ENCODE assay signal across 8 mouse cellular contexts in the genomic region with DNA sequence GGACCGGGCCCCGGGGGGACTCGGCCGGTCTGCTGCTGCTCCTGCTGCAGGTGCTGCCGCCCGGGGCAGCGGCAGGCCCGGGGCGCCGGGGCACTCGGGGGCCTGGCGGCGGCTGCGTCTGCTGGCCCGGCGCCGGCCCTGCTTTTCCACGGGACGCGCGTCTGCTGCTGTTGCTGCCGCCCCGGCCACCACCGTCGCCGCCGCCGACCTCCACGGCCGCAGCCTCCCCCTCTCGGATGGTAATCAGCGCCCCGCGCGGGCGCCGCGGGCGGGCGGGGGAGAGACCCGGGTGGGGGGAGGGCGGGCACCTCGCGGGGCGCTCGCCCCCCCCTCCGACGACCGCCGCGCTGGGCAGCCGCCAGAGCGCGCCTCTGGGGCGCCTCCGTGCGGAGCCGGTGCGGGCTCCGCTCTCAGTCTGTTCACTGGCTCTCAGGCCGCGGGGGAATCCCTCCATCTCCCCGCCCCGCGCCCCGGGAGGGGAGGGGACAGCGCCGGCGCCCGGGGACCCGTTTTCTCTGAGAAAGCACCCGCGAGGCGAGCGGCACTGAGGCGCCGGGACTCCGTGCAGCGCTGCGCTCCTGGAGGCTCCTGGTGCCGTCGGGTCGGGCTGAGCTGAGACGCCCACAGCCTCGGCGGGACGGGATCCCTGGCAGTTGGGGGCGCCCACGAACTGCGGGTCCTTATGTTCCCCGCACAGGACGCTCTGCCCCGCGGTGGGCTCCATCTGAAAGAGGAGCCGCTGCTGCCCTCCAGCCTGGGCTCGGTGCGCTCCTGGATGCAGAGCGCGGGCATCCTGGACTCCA. TPM values are rescaled to one million over a fixed set of nuclear protein-coding genes. Genes with fewer than 3 reads are reported as not detected.
DNase-seq lines count a peak whose midpoint lies in the region; ATAC-seq lines count a peak whose summit lies in the region.

No protein-coding gene starts in this region.

- no peaks in the 10 kb centered on the region for H3K36me3 ChIP-seq in megakaryocyte, embryonic 14.5 days (replicated peaks; ENCODE audit: low read length)
- H3K36me3 ChIP-seq in heart, embryonic 10.5 days = 0 out of 2 replicates have a peak, but pooled peaks cover 2% of the 10 kb centered on the region

- ATAC-seq in megakaryocyte, adult 5-6 weeks (ENCODE audit: poor library complexity, severe bottlenecking) = no peak
- no peak for ATAC-seq in erythroblast, adult 5-6 weeks (replicated peaks; ENCODE audit: low FRiP score, poor library complexity, severe bottlenecking)

- WGBS in heart, embryonic 10.5 days = under 1% methylated on average over 71 of the region's 99 CpGs

- peak; percentile 51 to 56 for DNase-seq in cerebellum, postnatal 14 days
- DNase-seq in heart, embryonic 10.5 days (ENCODE audit: low spot score) = no peak
- peak; percentile 65 for DNase-seq in kidney, postnatal 14 days
- DNase-seq in lung, postnatal 14 days = peak; percentile 48
- DNase-seq in right cerebral cortex, postnatal 25 days = peak; percentile 65

- H3K27me3 ChIP-seq in megakaryocyte, embryonic 14.5 days (replicated peaks) = peaks cover 88% of the 10 kb centered on the region
- H3K27me3 ChIP-seq in heart, embryonic 10.5 days (ENCODE audit: insufficient read depth, poor library complexity, severe bottlenecking) = peaks cover 64% of the 10 kb centered on the region

- peak overlapping the region; percentile 83 for H3K27ac ChIP-seq in heart, embryonic 10.5 days

- no peaks in the 10 kb centered on the region for H3K9me3 ChIP-seq in megakaryocyte, embryonic 14.5 days
- no peaks in the 10 kb centered on the region for H3K9me3 ChIP-seq in heart, embryonic 10.5 days

- peaks cover 48% of the 10 kb centered on the region for H3K4me1 ChIP-seq in megakaryocyte, embryonic 14.5 days
- peaks cover 38% of the 10 kb centered on the region for H3K4me1 ChIP-seq in heart, embryonic 10.5 days

- H3K4me3 ChIP-seq in megakaryocyte, embryonic 14.5 days (replicated peaks) = peak overlapping the region; percentile 88
- peak overlapping the region; percentile 78 for H3K4me3 ChIP-seq in heart, embryonic 10.5 days

RNA-seq across cellular contexts. Expression of a gene that starts 0.6 kb away (rescaled TPM):
- polyA plus RNA-seq in megakaryocyte, embryonic 14.5 days (2012; ENCODE audit: insufficient read depth, low replicate concordance) = not detected in 2 replicates
- not detected in 2 replicates for total RNA-seq in megakaryocyte, adult 5-6 weeks (2015)
- total RNA-seq in megakaryocyte, adult 5-6 weeks (2017) = not detected in 2 replicates
- 0.42 and 1.1 TPM in 2 replicates for polyA plus RNA-seq in heart, embryonic 10.5 days (2016; fragmentation: Nextera tagmentation; extraction: Ambion mirVana)
- not detected in 2 replicates for total RNA-seq in erythroblast, adult 5-6 weeks (2015; ENCODE audit: low replicate concordance)
- 0.84 TPM in 1 of 2 replicates, not detected in the other for total RNA-seq in erythroblast, adult 5-6 weeks (2017; ENCODE audit: low replicate concordance)

RNA-seq across cellular contexts. Expression of a gene that starts 11.2 kb away (rescaled TPM):
- 15.2 and 70.1 TPM in 2 replicates for polyA plus RNA-seq in megakaryocyte, embryonic 14.5 days (2012; ENCODE audit: insufficient read depth, low replicate concordance)
- 132 and 136 TPM in 2 replicates for total RNA-seq in megakaryocyte, adult 5-6 weeks (2015)
- total RNA-seq in megakaryocyte, adult 5-6 weeks (2017) = 85.6 and 92.9 TPM in 2 replicates
- 198 and 238 TPM in 2 replicates for polyA plus RNA-seq in heart, embryonic 10.5 days (2016; fragmentation: Nextera tagmentation; extraction: Ambion mirVana)
- 44.5 and 51.5 TPM in 2 replicates for total RNA-seq in erythroblast, adult 5-6 weeks (2015; ENCODE audit: low replicate concordance)
- 19.8 and 27.0 TPM in 2 replicates for total RNA-seq in erythroblast, adult 5-6 weeks (2017; ENCODE audit: low replicate concordance)

RNA-seq across cellular contexts. Expression of a gene that starts 21.3 kb away (rescaled TPM):
- polyA plus RNA-seq in megakaryocyte, embryonic 14.5 days (2012; ENCODE audit: insufficient read depth, low replicate concordance) = 6.3 and 81.0 TPM in 2 replicates
- 104 and 111 TPM in 2 replicates for total RNA-seq in megakaryocyte, adult 5-6 weeks (2015)
- 138 and 139 TPM in 2 replicates for total RNA-seq in megakaryocyte, adult 5-6 weeks (2017)
- polyA plus RNA-seq in heart, embryonic 10.5 days (2016; fragmentation: Nextera tagmentation; extraction: Ambion mirVana) = 258 and 379 TPM in 2 replicates
- total RNA-seq in erythroblast, adult 5-6 weeks (2015; ENCODE audit: low replicate concordance) = 86.7 and 101 TPM in 2 replicates
- 84.8 and 111 TPM in 2 replicates for total RNA-seq in erythroblast, adult 5-6 weeks (2017; ENCODE audit: low replicate concordance)
